Mouse (Mus musculus): ENCODE measurements at regions not wholly inside any gene's neighbourhood (a gene's known extent, or its start where the extent isn't known, plus 50 kb on each side); places are given as distances from the start of the nearest gene placed in this dataset.

GRCm38 (mm10) chr2:139120905-139121304 lies 372.8 kb upstream of the Sptlc3 start:
- DNase-seq (ENCODE audit: low read depth, low spot score): no peak

DNA sequence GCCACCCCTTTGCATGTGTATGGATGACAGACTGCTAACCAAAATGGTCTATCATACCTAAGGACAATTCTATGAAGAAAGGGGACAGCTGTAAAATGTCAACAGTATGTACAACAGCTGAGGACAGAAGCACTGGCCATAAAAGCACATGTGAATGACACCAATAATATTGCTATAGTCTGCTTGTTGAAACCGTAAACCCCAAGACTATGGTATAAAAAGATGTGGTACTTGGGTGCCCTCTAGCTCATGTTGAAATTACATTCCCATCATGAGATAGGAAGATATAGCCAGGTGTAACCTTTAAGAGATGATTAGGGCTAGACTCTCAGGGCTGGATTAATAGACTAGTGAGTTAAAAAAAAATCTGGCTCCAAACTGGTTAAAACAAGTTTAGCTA lies 361.6 kb upstream of the Sptlc3 start:
- no peak for DNase-seq (ENCODE audit: low read depth, low spot score)

DNA sequence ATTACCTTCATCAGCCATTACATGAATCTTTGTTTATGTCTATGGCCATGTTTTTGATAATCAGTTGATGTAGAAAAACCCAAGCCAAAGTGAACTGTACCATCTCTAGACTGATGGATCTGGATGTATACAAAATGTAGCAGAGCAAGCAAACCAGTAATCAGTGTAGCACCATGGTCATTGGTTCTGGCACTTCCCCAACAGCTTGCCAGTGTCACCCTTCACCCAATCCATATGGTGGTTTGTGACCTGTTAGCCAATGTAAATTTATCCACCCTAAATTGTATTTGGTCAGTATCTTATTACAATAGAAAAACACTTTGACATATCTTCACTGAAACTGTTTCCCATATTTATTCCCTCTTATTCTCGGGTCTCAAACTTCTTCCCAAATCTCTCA lies 346.7 kb upstream of the Sptlc3 start:
- no peak for DNase-seq (ENCODE audit: low read depth, low spot score)

DNA sequence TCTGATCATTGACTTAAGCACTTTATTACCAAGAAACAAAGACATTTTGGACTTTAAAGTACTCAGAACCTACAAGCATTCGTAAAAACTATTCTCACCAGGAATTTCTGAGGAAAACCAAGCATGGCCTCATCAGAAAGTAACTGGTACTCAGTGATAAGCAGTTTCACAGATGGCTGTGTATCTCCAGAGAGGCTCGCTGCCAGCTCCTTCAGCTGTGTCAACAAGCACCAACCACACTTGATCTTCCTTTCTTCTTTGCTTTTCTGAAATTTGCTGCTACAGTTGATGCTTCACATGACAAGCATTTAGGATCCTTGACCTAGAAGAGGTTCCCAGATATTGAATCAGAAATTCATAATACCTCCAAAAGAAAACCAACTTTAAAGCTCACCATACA lies 314.1 kb upstream of the Sptlc3 start:
- DNase-seq (ENCODE audit: low read depth, low spot score): no peak

GRCm38 (mm10) chr2:139198281-139198680 lies 295.4 kb upstream of the Sptlc3 start:
- DNase-seq (ENCODE audit: low read depth, low spot score): no peak

DNA sequence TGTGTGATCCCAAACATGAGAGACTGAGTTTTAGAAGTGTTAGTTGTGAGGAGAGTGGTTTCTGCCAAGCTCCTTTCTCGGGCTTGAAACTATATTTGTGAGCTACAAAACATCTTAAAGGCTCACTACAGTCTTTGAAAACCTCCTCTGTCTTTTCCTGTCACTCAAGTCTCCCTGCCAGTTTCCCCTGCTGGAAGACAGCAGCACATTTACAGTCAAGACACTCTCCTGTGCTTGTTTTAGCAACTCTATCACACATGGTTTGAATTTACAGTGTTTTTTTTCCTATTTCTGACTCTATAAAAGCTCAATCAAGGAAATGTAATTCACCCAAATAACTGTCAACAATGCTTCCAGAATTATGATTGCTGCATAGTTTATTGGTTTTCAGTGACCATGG lies 286.1 kb upstream of the Sptlc3 start:
- DNase-seq (ENCODE audit: low read depth, low spot score): no peak

DNA sequence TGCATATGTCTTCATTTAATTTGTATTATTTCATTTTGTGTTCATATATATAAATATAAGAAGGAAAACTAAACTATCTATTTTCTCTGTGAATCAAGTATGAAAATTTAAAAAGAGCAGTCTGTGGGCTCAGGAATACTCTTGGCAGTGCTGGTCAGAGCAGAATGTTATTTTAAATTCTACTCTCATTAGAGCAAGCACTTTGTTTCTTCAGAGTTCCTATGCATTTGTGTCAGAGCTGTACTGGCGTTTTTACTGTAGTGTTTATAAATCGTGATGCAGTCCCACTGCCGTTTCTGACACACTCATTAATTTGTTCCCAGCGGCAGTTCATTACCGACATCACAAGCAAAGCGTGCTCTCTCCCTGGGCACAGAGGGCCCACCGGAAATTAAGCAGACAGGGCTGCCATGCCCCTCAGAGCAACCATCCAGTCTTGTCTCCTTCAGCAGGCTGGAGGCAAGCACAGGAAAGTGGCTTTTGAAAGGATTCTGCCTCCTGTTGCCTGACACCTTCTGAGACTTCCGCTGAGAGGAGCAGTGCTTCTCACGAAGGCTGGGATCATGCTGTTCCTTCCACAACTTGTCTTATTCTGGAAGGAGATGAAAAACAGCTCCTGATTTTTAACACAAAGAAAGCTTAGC lies 272.8 kb upstream of the Sptlc3 start:
- DNase-seq (ENCODE audit: low read depth, low spot score): no peak

DNA sequence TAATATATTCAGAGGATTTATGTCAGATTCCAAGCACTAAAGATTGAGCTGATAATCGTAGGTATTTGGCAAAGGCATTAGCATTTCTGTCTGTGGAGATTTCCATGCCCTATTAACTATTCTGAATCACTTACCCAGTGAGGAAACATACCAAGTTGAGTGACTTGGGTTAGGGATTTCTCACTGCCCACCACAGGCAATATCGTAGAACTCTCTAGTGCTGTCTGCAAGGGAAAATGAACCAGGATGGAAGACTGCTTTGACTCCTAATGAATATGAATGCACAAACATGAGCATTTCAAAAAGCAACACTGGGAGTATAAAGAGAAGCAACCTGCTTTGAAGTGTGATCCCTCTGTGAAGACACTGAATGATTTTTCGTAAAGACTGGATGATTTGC lies 263.3 kb upstream of the Sptlc3 start:
- DNase-seq (ENCODE audit: low read depth, low spot score): no peak

- no peak for DNase-seq (ENCODE audit: low read depth, low spot score)
Measured at GRCm38 (mm10) chr2:139250138-139250537, 243.6 kb upstream of the Sptlc3 start.

DNA sequence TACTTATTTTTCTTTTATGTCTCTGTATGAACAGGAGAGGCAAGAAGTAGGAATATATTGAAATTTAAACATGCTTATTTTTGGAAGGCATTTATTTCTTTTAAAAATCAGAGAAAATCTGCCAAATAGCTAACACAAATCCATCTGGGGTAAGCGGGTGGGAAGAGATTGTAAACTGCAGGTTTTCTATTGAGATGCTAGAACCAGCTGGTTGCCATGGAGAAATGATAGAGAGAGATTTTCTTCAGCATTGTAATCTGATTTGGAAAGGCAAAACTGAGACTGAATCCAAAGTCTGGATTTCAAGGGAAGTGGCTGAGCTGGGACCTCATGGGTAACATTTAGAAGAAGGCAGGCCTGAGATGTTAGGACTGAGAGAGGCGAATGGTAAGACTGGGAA lies 226.6 kb upstream of the Sptlc3 start:
- no peak for DNase-seq (ENCODE audit: low read depth, low spot score)

GRCm38 (mm10) chr2:139276581-139276980 lies 217.1 kb upstream of the Sptlc3 start:
- no peak for DNase-seq (ENCODE audit: low read depth, low spot score)

- no peak for DNase-seq (ENCODE audit: low read depth, low spot score)
Measured at GRCm38 (mm10) chr2:139277571-139277970, 216.1 kb upstream of the Sptlc3 start.

DNA sequence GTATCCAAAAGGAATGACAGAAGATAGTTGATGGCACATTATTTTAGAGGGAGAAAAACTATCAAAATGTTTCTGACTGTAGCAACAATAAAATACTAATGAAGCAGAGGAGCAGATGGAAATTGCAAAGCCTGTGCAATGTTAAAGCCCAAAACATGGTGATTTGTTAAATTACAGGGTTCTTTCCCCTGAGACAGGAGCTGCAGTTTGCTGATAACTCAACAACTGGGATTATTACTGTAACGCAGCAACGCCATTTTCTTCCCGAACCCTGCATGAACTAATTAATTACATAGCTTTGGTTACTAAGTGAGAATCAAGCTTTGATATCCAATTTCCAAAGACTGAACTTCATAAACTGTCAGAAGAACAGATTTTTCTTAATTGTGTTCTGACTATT lies 212.7 kb upstream of the Sptlc3 start:
- DNase-seq (ENCODE audit: low read depth, low spot score): no peak

- DNase-seq (ENCODE audit: low read depth, low spot score): no peak
Measured at GRCm38 (mm10) chr2:139284315-139284714, 209.4 kb upstream of the Sptlc3 start.

DNA sequence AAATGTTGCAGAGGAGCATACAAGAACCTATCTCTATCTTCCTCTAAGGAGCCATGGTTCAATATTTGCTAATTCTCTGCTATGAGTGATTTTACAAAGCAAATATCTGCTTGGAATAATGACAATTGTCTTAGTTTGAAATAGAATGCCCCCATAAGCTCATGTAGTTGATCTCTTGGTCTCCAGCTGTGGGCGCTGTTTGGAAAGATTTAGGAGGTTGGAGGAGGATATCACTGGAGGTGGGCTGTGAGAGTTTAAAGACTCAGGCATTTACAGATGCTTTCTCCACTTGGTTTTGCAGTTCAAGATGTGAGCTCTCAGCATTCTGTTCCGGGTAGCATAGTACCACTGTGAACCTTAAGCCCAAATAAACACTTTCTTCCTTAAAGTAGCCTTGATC lies 207.3 kb upstream of the Sptlc3 start:
- DNase-seq (ENCODE audit: low read depth, low spot score): no peak

DNA sequence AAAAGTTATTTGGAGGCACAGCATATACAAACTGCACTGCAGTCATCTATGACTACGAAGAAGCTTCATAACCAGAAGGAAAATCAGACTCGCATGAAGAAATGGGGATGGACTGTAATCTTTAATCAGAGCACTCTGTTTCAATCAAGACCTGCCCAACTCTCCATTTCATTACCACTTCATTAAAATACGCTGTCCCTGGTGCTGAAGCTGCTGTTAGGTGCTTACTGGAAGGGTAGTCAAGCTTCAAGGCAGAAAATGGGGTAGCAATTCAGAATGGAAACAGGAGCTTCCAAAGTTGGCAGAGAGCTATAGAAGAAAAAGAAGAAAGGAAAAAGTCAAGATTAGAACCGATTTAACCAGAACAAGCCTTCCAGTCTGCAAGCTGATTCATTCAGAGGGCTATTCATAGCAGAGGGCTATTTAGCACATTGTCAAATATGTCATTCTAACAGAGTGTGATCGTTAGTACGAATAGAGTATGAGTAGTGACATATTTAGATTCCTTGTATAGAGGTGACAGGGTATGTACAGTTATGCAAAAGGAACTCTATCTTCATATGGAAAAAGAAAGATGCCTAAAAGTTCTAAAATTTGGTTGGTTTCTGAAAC lies 195.1 kb upstream of the Sptlc3 start:
- DNase-seq (ENCODE audit: low read depth, low spot score): peak; percentile 64

GRCm38 (mm10) chr2:139311401-139311812 lies 182.3 kb upstream of the Sptlc3 start:
- DNase-seq (ENCODE audit: low read depth, low spot score): no peak

DNA sequence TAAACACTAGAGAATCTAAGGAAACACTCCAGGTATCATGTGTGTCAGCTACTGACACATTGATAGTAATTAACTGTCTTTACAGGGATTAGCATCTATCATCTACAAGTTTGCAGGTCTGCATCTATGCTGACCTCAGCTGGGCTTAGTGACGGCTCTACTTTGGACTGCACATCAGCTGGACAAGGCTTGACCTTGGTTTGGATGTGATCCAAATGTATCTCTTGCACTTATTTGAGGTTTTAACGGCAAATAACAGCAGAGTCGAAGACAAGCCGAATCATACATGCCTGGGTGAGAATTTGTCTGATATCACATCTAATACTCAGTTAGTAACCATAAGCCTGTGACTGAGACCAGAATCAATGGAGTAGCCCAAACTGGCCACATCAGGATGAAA lies 181.7 kb upstream of the Sptlc3 start:
- DNase-seq (ENCODE audit: low read depth, low spot score): no peak

DNA sequence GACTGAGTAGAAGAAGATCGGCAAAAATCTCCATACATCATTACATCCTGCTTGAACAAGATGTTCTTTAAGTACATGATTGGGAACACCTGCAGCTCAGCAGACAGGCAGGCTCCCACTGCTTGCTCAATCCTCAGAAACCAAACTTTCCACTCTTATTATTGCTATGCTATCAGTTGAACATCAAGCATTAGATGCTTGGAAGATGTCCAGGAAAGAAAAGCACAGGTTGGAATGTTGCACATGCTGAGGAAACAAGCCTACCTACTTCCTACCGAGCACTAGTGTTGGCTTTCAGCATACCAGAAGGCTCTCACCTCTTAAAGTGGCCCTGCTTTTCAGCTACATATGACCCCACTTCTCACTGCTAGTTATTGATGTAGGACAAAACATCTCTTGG lies 171.2 kb upstream of the Sptlc3 start:
- no peak for DNase-seq (ENCODE audit: low read depth, low spot score)

- no peak for DNase-seq (ENCODE audit: low read depth, low spot score)
Measured at GRCm38 (mm10) chr2:139325501-139325900, 168.2 kb upstream of the Sptlc3 start.

DNA sequence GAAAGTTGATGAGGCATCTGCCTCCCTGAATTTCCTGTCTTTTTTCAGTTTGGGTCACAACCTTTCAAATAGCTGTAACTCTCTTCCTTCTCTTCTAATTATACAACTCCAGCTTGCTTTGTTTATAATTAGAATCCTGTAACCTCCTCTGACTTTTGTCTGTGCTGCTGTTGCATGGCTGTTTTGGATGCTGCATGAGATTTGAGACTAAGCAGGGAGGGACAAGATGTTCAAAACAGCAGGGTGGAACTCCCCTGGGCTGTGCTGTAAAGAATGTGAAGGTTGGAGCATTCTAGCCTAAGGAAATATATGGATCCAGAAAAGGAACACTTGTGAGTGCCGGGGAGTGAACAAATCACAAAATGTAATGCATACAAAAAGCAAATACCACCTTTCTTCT lies 159.0 kb upstream of the Sptlc3 start:
- no peak for DNase-seq (ENCODE audit: low read depth, low spot score)

GRCm38 (mm10) chr2:139338240-139338639 lies 155.5 kb upstream of the Sptlc3 start:
- no peak for DNase-seq (ENCODE audit: low read depth, low spot score)

GRCm38 (mm10) chr2:139356280-139357010 lies 137.3 kb upstream of the Sptlc3 start:
- DNase-seq (ENCODE audit: low read depth, low spot score): no peak
